Mouse (Mus musculus) spleen, postnatal 14 days (tissue): ENCODE measurements around the gene Tst.

Source experiments
- DNase-seq, 2 experiments: peaks; one replicate each; pipeline ENCODE4 v3.0.0; 2021 to 2022; ENCODE audit warnings: low spot score in 2 of 2

Tst gene

GRCm38 (mm10) chr15:78385564-78385963 is 20.1 kb downstream of the Tst start:
- DNase-seq: no peak

GRCm38 (mm10) chr15:78384220-78385116 is 21.2 kb downstream of the Tst start:
- no peak for DNase-seq

GRCm38 (mm10) chr15:78383450-78384219 is 22.1 kb downstream of the Tst start:
- DNase-seq: no peak

- no peak for DNase-seq
Measured at GRCm38 (mm10) chr15:78382115-78382514, 23.6 kb downstream of the Tst start.

GRCm38 (mm10) chr15:78380741-78381140 is 25.0 kb downstream of the Tst start:
- DNase-seq: no peak

- no peak for DNase-seq
Measured at GRCm38 (mm10) chr15:78380208-78380607, 25.5 kb downstream of the Tst start.

- DNase-seq: no peak
Measured at GRCm38 (mm10) chr15:78378556-78378955, 27.2 kb downstream of the Tst start.

GRCm38 (mm10) chr15:78377859-78378258 is 27.8 kb downstream of the Tst start:
- no peak for DNase-seq

- no peak for DNase-seq
Measured at GRCm38 (mm10) chr15:78374204-78374603, 31.5 kb downstream of the Tst start.

- DNase-seq: no peak
Measured at GRCm38 (mm10) chr15:78372796-78373195, 32.9 kb downstream of the Tst start.

- no peak for DNase-seq
Measured at GRCm38 (mm10) chr15:78369641-78370040, 36.1 kb downstream of the Tst start.

- peak; percentile 15 to 43 for DNase-seq
Measured at GRCm38 (mm10) chr15:78368926-78369346, 36.8 kb downstream of the Tst start.

GRCm38 (mm10) chr15:78367811-78368210 is 37.9 kb downstream of the Tst start:
- DNase-seq: no peak

- no peak for DNase-seq
Measured at GRCm38 (mm10) chr15:78366875-78367274, 38.8 kb downstream of the Tst start.

GRCm38 (mm10) chr15:78365916-78366315 is 39.8 kb downstream of the Tst start:
- no peak for DNase-seq

- DNase-seq: no peak
Measured at GRCm38 (mm10) chr15:78355548-78355947, 50.2 kb downstream of the Tst start.

- peak in 1 of 2 experiments; percentile 28 for DNase-seq
Measured at GRCm38 (mm10) chr15:78354958-78355357, 50.7 kb downstream of the Tst start.

GRCm38 (mm10) chr15:78351586-78352165 is 54.0 kb downstream of the Tst start:
- DNase-seq: no peak
